Mouse (Mus musculus) lung, adult 2 months (tissue): Measurements from ENCODE around the gene Nrf1. TPM values are rescaled to one million over a fixed set of nuclear protein-coding genes. Genes with fewer than 3 reads are reported as not detected.

ENCODE experiments used
- DNase-seq: peaks from one replicate; pipeline ENCODE4 v3.0.0; 2022
- H3K4me1 ChIP-seq: fragments of 200-500 bp; 2 replicates; pipeline ENCODE4 v1.6.1; 2011; ENCODE audit warnings: low read length; ENCODE audit not compliant: control insufficient read depth, insufficient read depth
- H3K4me3 ChIP-seq: fragments of 200-500 bp; replicated peaks from 2 replicates; pipeline ENCODE3; 2011; ENCODE audit warnings: low read depth, mild to moderate bottlenecking, control low read depth, low read length; ENCODE audit errors: extremely low read depth
- CTCF ChIP-seq: fragments of 200-500 bp; IDR thresholded peaks from 2 replicates; pipeline ENCODE4 v1.5.1; 2011; ENCODE audit warnings: mild to moderate bottlenecking, low read length, control low read depth; ENCODE audit not compliant: insufficient read depth
- POLR2A ChIP-seq: fragments of 200-500 bp; IDR thresholded peaks from 2 replicates; pipeline ENCODE4 v1.6.1; 2011; ENCODE audit warnings: low read depth, mild to moderate bottlenecking, control low read depth, low read length, borderline replicate concordance; ENCODE audit errors: extremely low read depth
- WGBS: fragments of 180-500 bp; shearing (Covaris S2); methylation state at CpG from one replicate; pipeline ENCODE4 v1.1.7; 2018; 5-methylcytosine and 5-hydroxymethylcytosine counted together
- polyA plus RNA-seq: library from polyadenylated mRNA; depleted of rRNA; stranded (reverse); fragments of >200 nt; gene quantifications from 2 replicates; pipeline ENCODE4 v1.2.3, GENCODE M21; 2012; rRNA removed

Nrf1 gene
- polyA plus RNA-seq, 1 experiment, result 31.9 TPM

DNA sequence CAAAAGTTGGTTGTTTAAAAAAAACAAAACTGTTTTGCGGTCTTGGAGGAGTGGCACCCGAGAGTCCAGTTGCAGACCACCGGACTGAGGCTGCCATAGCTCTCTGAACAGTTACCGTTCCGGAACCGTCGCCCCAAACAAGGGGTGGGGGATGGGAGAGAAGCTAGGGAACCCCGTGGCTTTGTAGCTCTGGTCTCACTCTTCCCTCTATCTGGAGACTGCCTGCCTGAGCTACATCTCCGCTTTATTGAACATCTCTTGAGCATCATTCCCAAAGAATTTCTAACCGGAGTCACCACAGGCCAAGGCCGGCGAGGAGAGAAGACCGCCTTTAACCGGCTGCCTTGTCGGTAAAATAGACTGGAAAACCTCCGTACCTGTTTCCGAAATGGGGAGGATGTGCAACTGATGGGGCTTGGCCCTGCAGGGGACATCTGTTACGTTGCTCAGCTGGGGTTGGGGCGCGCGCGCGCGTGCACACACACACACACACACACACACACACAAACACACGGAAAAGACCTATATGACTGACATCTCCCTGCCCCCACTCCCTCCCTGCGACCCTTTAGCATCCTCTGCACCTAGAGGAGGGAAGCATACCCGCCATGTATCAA, 130.3 kb downstream of the Nrf1 start:
- Histone ChIP-seq H3K4me3 (no peak overlapping the region), H3K4me1 (peaks cover 6% of the 10 kb centered on the region; the same call in 1 of the 2 replicates)
- TF ChIP-seq CTCF (no peak), POLR2A (no peak)
- peak; percentile 10 for DNase-seq
- 5% methylated on average over 27 of the region's 27 CpGs for WGBS

- TF ChIP-seq CTCF (no peak), POLR2A (no peak)
- 18% methylated on average over 11 of the region's 11 CpGs for WGBS
- no peak for DNase-seq
- Histone ChIP-seq H3K4me3 (no peak overlapping the region), H3K4me1 (peaks cover 6% of the 10 kb centered on the region; the same call in 1 of the 2 replicates)
Observed at GRCm38 (mm10) chr6:30179046-30179445, 131.3 kb downstream of the Nrf1 start.

- no peak for TF ChIP-seq POLR2A
- DNase-seq, result no peak
- 30% methylated on average over 2 of the region's 2 CpGs for WGBS
- Histone ChIP-seq H3K4me1 (peaks cover 3% of the 10 kb centered on the region; the same call in 1 of the 2 replicates), H3K4me3 (no peak overlapping the region)
Observed at GRCm38 (mm10) chr6:30180321-30180720, 132.5 kb downstream of the Nrf1 start.

GRCm38 (mm10) chr6:30182038-30182437, 134.2 kb downstream of the Nrf1 start:
- WGBS, result 50% methylated on average over 6 of the region's 6 CpGs
- Histone ChIP-seq H3K4me1 (no peaks in the 10 kb centered on the region), H3K4me3 (no peak overlapping the region)
- DNase-seq, result no peak
- TF ChIP-seq CTCF (no peak), POLR2A (no peak)

DNA sequence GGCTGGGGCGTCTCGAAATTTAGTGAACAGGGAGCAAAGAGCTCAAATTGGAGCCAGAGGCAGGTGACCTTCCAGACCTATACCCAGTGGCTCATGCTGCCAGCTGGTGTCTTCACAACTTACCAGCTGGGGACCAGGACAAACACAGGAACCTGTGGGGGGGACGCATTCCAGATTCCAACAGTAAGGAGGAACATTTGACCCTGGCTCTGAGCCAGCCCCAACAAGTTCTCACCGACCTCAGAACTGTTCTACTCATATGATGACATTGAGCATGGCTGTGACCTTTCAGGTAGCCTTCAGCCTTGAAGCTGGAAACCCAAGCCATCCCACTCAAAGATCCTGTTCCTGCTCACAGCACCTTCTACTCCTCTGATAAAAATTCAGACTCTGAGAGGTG, 135.8 kb downstream of the Nrf1 start:
- WGBS, result 58% methylated on average over 4 of the region's 4 CpGs

DNA sequence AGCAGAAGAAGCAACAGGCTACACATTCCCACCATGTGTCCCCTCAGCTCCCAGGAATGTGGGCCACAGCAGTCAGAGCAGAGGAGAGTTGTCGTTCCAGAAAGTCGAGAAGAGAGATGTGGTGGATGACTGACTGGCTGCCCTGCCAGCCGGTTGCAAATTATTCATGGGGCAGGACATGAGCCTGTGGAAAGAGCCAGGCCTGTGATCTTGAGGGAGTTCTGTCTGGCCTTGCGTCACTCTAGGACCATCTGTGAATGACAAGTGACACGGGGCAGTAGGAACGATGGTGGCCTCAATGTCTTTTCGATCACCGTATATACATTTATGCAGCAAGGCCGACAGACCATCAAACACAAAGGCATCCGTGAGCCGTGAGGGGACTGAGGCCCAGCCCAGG, 147.9 kb downstream of the Nrf1 start:
- Histone ChIP-seq H3K4me3 (no peak overlapping the region), H3K4me1 (no peaks in the 10 kb centered on the region)
- 81% methylated on average over 11 of the region's 11 CpGs for WGBS
- no peak for DNase-seq
- no peak for TF ChIP-seq POLR2A
- TF ChIP-seq CTCF, result no peak

More for the DNA sequence above, 135.8 kb downstream of the Nrf1 start:
- TF ChIP-seq POLR2A (no peak), CTCF (no peak)
- Histone ChIP-seq H3K4me1 (no peaks in the 10 kb centered on the region), H3K4me3 (no peak overlapping the region)
- no peak for DNase-seq

DNA sequence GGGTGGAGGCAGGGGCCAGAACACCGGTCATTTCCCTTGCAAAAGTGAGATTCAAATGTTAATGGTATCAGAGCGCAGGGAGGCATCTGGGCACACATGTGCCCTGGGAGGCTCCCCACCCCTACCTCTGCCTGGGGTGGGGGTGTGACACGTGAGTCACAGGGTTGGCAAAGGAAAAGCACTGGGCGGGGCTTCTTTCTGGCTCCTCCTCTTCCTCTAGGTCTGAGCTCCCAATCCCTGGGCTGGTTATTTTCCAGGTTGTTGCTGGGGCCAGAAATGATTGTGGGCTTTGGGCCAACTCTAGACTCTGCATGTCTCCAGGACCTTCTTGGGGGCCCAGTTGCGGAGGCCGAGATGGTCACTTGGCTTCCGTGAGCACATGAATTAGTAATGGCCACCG, 148.4 kb downstream of the Nrf1 start:
- TF ChIP-seq CTCF (no peak), POLR2A (no peak)
- Histone ChIP-seq H3K4me3 (no peak overlapping the region), H3K4me1 (no peaks in the 10 kb centered on the region)
- no peak for DNase-seq
- WGBS, result 75% methylated on average over 8 of the region's 8 CpGs

Other genes with a start within 250 kb of the Nrf1 start
- 0.79 and 0.89 TPM in 2 replicates for gene Strip2, start 131.0 kb upstream of the Nrf1 start, polyA plus RNA-seq